Mouse (Mus musculus): Measurements from ENCODE around the gene Elf3. TPM values are rescaled to one million over a fixed set of nuclear protein-coding genes. Genes with fewer than 3 reads are reported as not detected.
"Not testable (repeated sequence)": the region's sequence is repeated elsewhere in the genome, so short reads cannot be mapped to it uniquely, and the experiment has no call there.

Gene Elf3
- total RNA-seq, 2 experiments from 2014 or later, result 0.26 TPM; not detected in 1

GRCm38 (mm10) chr1:135244014-135244413 is 14.4 kb downstream of the Elf3 start:
- DNase-seq, result no peak
- intact Hi-C loops (cut with DNase I), result no loop called here

GRCm38 (mm10) chr1:135240206-135240605 is 18.2 kb downstream of the Elf3 start:
- intact Hi-C loops (cut with DNase I); DNase-seq: not testable (repeated sequence)

- intact Hi-C loops (cut with DNase I), result no loop called here
Measured at GRCm38 (mm10) chr1:135237131-135237851, 21.1 kb downstream of the Elf3 start.

GRCm38 (mm10) chr1:135234771-135235170 is 23.6 kb downstream of the Elf3 start:
- no peak for DNase-seq
- intact Hi-C loops (cut with DNase I), result no loop called here

More at GRCm38 (mm10) chr1:135237131-135237851, 21.1 kb downstream of the Elf3 start:
- DNase-seq, result no peak

- intact Hi-C loops (cut with DNase I), result no loop called here
- DNase-seq, result no peak
Measured at GRCm38 (mm10) chr1:135233961-135234360, 24.4 kb downstream of the Elf3 start.

GRCm38 (mm10) chr1:135231878-135232277 is 26.5 kb downstream of the Elf3 start:
- intact Hi-C loops (cut with DNase I); DNase-seq: not testable (repeated sequence)

- intact Hi-C loops (cut with DNase I), result no loop called here
- DNase-seq, result no peak
Measured at GRCm38 (mm10) chr1:135227339-135227950, 30.9 kb downstream of the Elf3 start.

GRCm38 (mm10) chr1:135224981-135225604 is 33.3 kb downstream of the Elf3 start:
- intact Hi-C loops (cut with DNase I), result no loop called here
- DNase-seq, result no peak

- no peak for DNase-seq
- intact Hi-C loops (cut with DNase I), result no loop called here
Measured at GRCm38 (mm10) chr1:135224147-135224546, 34.2 kb downstream of the Elf3 start.

GRCm38 (mm10) chr1:135217607-135218233 is 40.6 kb downstream of the Elf3 start:
- no peak for DNase-seq
- intact Hi-C loops (cut with DNase I), result no loop called here

GRCm38 (mm10) chr1:135213772-135214640 is 44.4 kb downstream of the Elf3 start:
- intact Hi-C loops (cut with DNase I), result no loop called here
- no peak for DNase-seq

- intact Hi-C loops (cut with DNase I), result no loop called here
- no peak for DNase-seq
Measured at GRCm38 (mm10) chr1:135210421-135210820, 47.9 kb downstream of the Elf3 start.

- no peak for DNase-seq
- intact Hi-C loops (cut with DNase I), result no loop called here
Measured at GRCm38 (mm10) chr1:135208716-135209115, 49.7 kb downstream of the Elf3 start.

GRCm38 (mm10) chr1:135206586-135207339 is 51.6 kb downstream of the Elf3 start:
- intact Hi-C loops (cut with DNase I), result no loop called here
- DNase-seq, result no peak

GRCm38 (mm10) chr1:135205257-135205656 is 53.1 kb downstream of the Elf3 start:
- no peak for DNase-seq
- intact Hi-C loops (cut with DNase I), result no loop called here

- intact Hi-C loops (cut with DNase I), result no loop called here
- no peak for DNase-seq
Measured at GRCm38 (mm10) chr1:135204196-135205126, 53.9 kb downstream of the Elf3 start.

All from heart, postnatal 14 days (tissue).